Mouse (Mus musculus) olfactory bulb, adult 2 months (tissue): ENCODE data around the gene 2310022B05Rik.

Source experiments
- CTCF ChIP-seq: fragments of 200-500 bp; IDR thresholded peaks from 2 replicates; pipeline ENCODE4 v1.5.1; 2012; ENCODE audit warnings: low read depth, mild to moderate bottlenecking, low read length, moderate library complexity; ENCODE audit not compliant: insufficient read depth
- POLR2A ChIP-seq: fragments of 200-500 bp; IDR thresholded peaks from 2 replicates; pipeline ENCODE4 v1.6.1; 2012; ENCODE audit warnings: mild to moderate bottlenecking, low read depth, low read length, moderate library complexity; ENCODE audit not compliant: insufficient read depth

GRCm38 (mm10) chr8:124631966-124632365 lies 31.2 kb downstream of the 2310022B05Rik start:
- no peak for TF ChIP-seq POLR2A
- no peak for TF ChIP-seq CTCF
